Mouse (Mus musculus) kidney, postnatal 25 days (tissue): ENCODE measurements around the gene Pramel1.
"Not testable (repeated sequence)": the region's sequence is repeated elsewhere in the genome, so short reads cannot be mapped to it uniquely, and the experiment has no call there.

Experiments used
- DNase-seq, 2 experiments: peaks; one replicate each; pipeline ENCODE4 v3.0.0; 2021; ENCODE audit warnings: mixed read lengths in 2 of 2

Pramel1 gene

GRCm38 (mm10) chr4:143394181-143394580, at the start of gene Pramel1:
Pramel1 (plus strand) TSS chr4:143394428.
- no peak for DNase-seq

- DNase-seq: not testable (repeated sequence)
Observed at GRCm38 (mm10) chr4:143345491-143345890, 48.7 kb upstream of the Pramel1 start.

- DNase-seq: no peak
Observed at GRCm38 (mm10) chr4:143348678-143349077, 45.5 kb upstream of the Pramel1 start.

GRCm38 (mm10) chr4:143349484-143349906, 44.7 kb upstream of the Pramel1 start, which contains the start of gene Lrrc38:
Lrrc38 (plus strand) TSS chr4:143349757.
- DNase-seq: peak in 1 of 2 experiments; percentile 45

- no peak for DNase-seq
Observed at GRCm38 (mm10) chr4:143350047-143351015, 43.9 kb upstream of the Pramel1 start.

GRCm38 (mm10) chr4:143352301-143352700, 41.9 kb upstream of the Pramel1 start:
- DNase-seq: no peak

- no peak for DNase-seq
Observed at GRCm38 (mm10) chr4:143361520-143361919, 32.7 kb upstream of the Pramel1 start.

GRCm38 (mm10) chr4:143366415-143367041, 27.7 kb upstream of the Pramel1 start:
- no peak for DNase-seq

- no peak for DNase-seq
Observed at GRCm38 (mm10) chr4:143379480-143379879, 14.7 kb upstream of the Pramel1 start.

GRCm38 (mm10) chr4:143379931-143380715, 14.1 kb upstream of the Pramel1 start:
- DNase-seq: no peak

GRCm38 (mm10) chr4:143380716-143381004, 13.6 kb upstream of the Pramel1 start:
- peak in 1 of 2 experiments; percentile 67 for DNase-seq

GRCm38 (mm10) chr4:143382163-143382562, 12.1 kb upstream of the Pramel1 start:
- DNase-seq: no peak

GRCm38 (mm10) chr4:143383646-143384045, 10.6 kb upstream of the Pramel1 start:
- DNase-seq: no peak

- DNase-seq: peak in 1 of 2 experiments; percentile 29
Observed at GRCm38 (mm10) chr4:143388955-143389702, 5.1 kb upstream of the Pramel1 start.

- DNase-seq: no peak
Observed at GRCm38 (mm10) chr4:143411566-143412218, 17.5 kb downstream of the Pramel1 start.

GRCm38 (mm10) chr4:143412219-143413092, 18.2 kb downstream of the Pramel1 start, which contains the start of gene Pramef8:
Pramef8 (plus strand) TSS chr4:143412426.
- peak; percentile 94 for DNase-seq

GRCm38 (mm10) chr4:143413621-143414020, 19.4 kb downstream of the Pramel1 start:
- DNase-seq: no peak

- DNase-seq: no peak
Observed at GRCm38 (mm10) chr4:143414121-143414520, 19.9 kb downstream of the Pramel1 start.

GRCm38 (mm10) chr4:143426770-143427169, 32.5 kb downstream of the Pramel1 start:
- not testable (repeated sequence) for DNase-seq
